Mouse (Mus musculus) G1E (cell line): ENCODE measurements around the gene Pi4k2a. TPM values are rescaled to one million over a fixed set of nuclear protein-coding genes. Genes with fewer than 3 reads are reported as not detected.

Experiments used
- ATAC-seq: 2 replicates; pipeline ENCODE4 v1.8.0; 2016; ENCODE audit warnings: mild to moderate bottlenecking; ENCODE audit not compliant: insufficient number of reproducible peaks, poor library complexity, low FRiP score, severe bottlenecking; ENCODE audit errors: extremely low read depth
- DNase-seq: peaks from one replicate; pipeline ENCODE4 v3.0.0; 2012; ENCODE audit warnings: low spot score
- H3K27me3 ChIP-seq: 2 replicates; pipeline ENCODE4 v1.6.1; 2012; ENCODE audit warnings: mild to moderate bottlenecking, low read length, inconsistent platforms; ENCODE audit not compliant: insufficient read depth
- H3K36me3 ChIP-seq: replicated peaks from 2 replicates; pipeline ENCODE3; 2012; ENCODE audit warnings: mild to moderate bottlenecking, inconsistent platforms
- H3K4me1 ChIP-seq: 2 replicates; pipeline ENCODE4 v1.6.1; 2012; ENCODE audit warnings: low read depth, low read length, inconsistent platforms, mixed read lengths; ENCODE audit not compliant: insufficient read depth
- H3K4me3 ChIP-seq: 2 replicates; pipeline ENCODE4 v1.5.1; 2012; ENCODE audit warnings: low read depth, mild to moderate bottlenecking, inconsistent platforms, low read length, moderate library complexity, mixed read lengths
- H3K9me3 ChIP-seq: replicated peaks from 2 replicates; pipeline ENCODE4 v1.6.1; 2012; ENCODE audit warnings: inconsistent platforms
- CTCF ChIP-seq: IDR thresholded peaks from 2 replicates; pipeline ENCODE4 v1.5.1; 2012; ENCODE audit warnings: low read depth, low read length, inconsistent platforms, mixed read lengths
- GATA1 ChIP-seq: IDR thresholded peaks from 2 replicates; pipeline ENCODE4 v1.6.1; 2012; ENCODE audit warnings: borderline replicate concordance, low read length, inconsistent platforms, mixed read lengths
- GATA2 ChIP-seq: IDR thresholded peaks from 2 replicates; pipeline ENCODE4 v1.6.1; 2012; ENCODE audit warnings: low read depth, low read length, inconsistent platforms, borderline replicate concordance
- POLR2AphosphoS5 ChIP-seq: IDR thresholded peaks from 2 replicates; pipeline ENCODE4 v1.6.1; 2012; ENCODE audit warnings: low read depth, low read length, inconsistent platforms; ENCODE audit not compliant: insufficient replicate concordance
- TAL1 ChIP-seq: conservative IDR thresholded peaks from 2 replicates; pipeline ENCODE4 v1.6.1; 2012; ENCODE audit warnings: low read depth, low read length, inconsistent platforms, mixed read lengths
- polyA plus RNA-seq: library from polyadenylated mRNA; stranded (reverse); fragments of >175 nt; gene quantifications from 2 replicates; pipeline ENCODE4 v1.2.3, GENCODE M21; 2012
- total RNA-seq, 2 experiments: library from RNA; stranded (forward) in 1 of 2; stranded (reverse) in 1 of 2; fragments of 200-1000 nt in 1 of 2; fragments of >200 nt in 1 of 2; fragmentation: Nextera tagmentation in 1 of 2; gene quantifications; 2 replicates each; pipeline ENCODE4 v1.2.3; 2014 to 2017

The Pi4k2a gene
- total and polyA plus RNA-seq, 3 experiments, result 5.5 to 14.5 (median 10.7) TPM

GRCm38 (mm10) chr19:42054255-42054654 is 36.0 kb upstream of the Pi4k2a start:
- Histone ChIP-seq H3K4me1 (no peaks in the 10 kb centered on the region), H3K27me3 (peaks cover 23% of the 10 kb centered on the region), H3K36me3 (no peaks in the 10 kb centered on the region), H3K9me3 (no peaks in the 10 kb centered on the region), H3K4me3 (no peak overlapping the region)
- TF ChIP-seq CTCF, result no peak
- TF ChIP-seq GATA2, result no peak
- no peak for TF ChIP-seq TAL1
- no peak for TF ChIP-seq POLR2AphosphoS5
- TF ChIP-seq GATA1, result no peak
- no peak for DNase-seq
- ATAC-seq, result no peak

- Histone ChIP-seq H3K4me3 (no peak overlapping the region), H3K27me3 (peaks cover 32% of the 10 kb centered on the region), H3K4me1 (no peaks in the 10 kb centered on the region), H3K9me3 (no peaks in the 10 kb centered on the region), H3K36me3 (no peaks in the 10 kb centered on the region)
- DNase-seq (no peak), ATAC-seq (no peak)
- TF ChIP-seq CTCF (no peak), GATA1 (no peak), TAL1 (no peak), GATA2 (no peak), POLR2AphosphoS5 (no peak)
These were observed 34.4 kb upstream of the Pi4k2a start for GRCm38 (mm10) chr19:42055881-42056280.

DNA sequence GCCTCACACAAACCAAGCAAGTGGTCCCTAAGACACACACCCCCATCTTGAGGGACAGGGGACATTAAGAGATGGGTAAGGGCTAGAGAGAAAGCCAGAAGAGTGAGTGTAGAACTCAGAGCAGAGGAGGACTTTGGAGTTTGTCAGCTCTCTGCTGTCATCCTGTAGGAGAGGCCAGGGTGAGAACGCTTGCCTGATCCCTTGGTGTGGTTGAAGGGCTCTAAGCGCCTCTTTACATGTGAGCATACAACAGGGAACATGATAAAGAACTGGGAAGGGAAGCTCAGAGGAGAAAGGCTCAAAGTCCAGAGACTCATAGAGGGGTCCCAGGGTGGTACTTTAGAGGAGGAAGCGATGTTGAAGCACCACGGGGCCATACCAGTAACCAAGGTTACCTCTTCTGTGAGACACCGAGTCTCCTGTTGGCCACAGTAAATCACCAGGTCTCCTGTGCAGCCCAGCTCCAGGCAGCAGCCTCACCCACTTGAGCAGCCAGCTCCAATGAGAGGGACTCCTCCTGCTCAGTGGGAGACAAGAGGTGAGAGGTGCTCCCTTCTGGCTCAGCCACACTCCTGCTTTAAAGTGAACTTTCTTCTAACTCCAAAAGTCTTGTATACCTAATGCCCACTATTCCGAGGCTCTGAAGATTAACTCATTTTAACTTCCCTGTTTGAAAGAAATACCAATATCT is 33.4 kb upstream of the Pi4k2a start:
- H3K4me1 ChIP-seq, result no peaks in the 10 kb centered on the region
- DNase-seq, result no peak
- H3K4me3 ChIP-seq, result no peak overlapping the region
- TF ChIP-seq TAL1 (no peak), POLR2AphosphoS5 (no peak), GATA1 (no peak), CTCF (no peak), GATA2 (no peak)
- no peak for ATAC-seq
- no peaks in the 10 kb centered on the region for H3K36me3 ChIP-seq
- H3K27me3 ChIP-seq, result peaks cover 36% of the 10 kb centered on the region
- H3K9me3 ChIP-seq, result no peaks in the 10 kb centered on the region

DNA sequence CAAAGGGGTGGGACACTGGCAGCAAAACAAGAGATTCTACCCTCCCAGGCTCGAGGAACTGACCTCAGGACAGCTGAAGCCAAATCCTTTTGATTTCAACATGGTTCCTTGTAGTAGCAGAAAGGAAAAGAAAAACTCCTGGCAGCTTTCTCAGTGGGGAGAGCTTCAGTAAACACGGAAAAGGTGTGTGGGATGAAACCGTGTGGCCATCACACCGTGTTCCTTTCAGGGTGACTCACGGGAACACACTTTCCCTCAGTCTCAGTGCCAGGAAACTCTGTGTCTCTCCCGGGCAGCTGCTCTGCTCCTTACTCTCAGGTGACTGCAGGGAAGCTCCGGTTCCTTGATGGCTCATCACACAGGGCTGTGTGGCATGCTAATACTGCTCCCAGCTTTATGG is 31.8 kb upstream of the Pi4k2a start:
- Histone ChIP-seq H3K4me1 (no peaks in the 10 kb centered on the region), H3K4me3 (no peak overlapping the region), H3K9me3 (no peaks in the 10 kb centered on the region), H3K27me3 (peaks cover 35% of the 10 kb centered on the region), H3K36me3 (no peaks in the 10 kb centered on the region)
- no peak for TF ChIP-seq GATA1
- TF ChIP-seq CTCF, result no peak
- TF ChIP-seq GATA2, result no peak
- TF ChIP-seq TAL1, result no peak
- TF ChIP-seq POLR2AphosphoS5, result no peak
- DNase-seq (no peak), ATAC-seq (no peak)

DNA sequence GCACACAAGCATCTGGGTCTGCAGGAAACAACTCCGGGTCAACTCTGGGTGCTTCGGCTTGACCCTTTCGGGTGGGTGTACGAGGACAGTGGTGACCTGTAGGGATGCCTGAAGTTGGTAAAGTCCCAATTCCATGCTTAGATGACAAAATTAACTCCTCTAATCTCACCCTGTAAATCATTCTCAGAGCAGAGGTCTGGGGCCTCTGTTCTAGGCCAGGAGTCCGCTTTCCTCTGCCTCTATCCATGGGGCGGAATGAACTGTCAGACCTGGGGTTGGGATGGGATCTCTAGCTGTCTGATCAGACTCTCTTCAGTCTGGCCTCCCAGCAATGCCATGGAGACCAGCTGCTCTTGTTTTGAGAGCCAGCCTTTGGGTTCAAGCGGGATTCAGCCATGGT is 28.8 kb upstream of the Pi4k2a start:
- no peak for DNase-seq
- H3K36me3 ChIP-seq, result no peaks in the 10 kb centered on the region
- no peaks in the 10 kb centered on the region for H3K9me3 ChIP-seq
- no peak overlapping the region for H3K4me3 ChIP-seq
- H3K4me1 ChIP-seq, result no peaks in the 10 kb centered on the region
- TF ChIP-seq GATA2, result no peak
- no peak for TF ChIP-seq CTCF
- H3K27me3 ChIP-seq, result peaks cover 34% of the 10 kb centered on the region
- no peak for ATAC-seq

DNA sequence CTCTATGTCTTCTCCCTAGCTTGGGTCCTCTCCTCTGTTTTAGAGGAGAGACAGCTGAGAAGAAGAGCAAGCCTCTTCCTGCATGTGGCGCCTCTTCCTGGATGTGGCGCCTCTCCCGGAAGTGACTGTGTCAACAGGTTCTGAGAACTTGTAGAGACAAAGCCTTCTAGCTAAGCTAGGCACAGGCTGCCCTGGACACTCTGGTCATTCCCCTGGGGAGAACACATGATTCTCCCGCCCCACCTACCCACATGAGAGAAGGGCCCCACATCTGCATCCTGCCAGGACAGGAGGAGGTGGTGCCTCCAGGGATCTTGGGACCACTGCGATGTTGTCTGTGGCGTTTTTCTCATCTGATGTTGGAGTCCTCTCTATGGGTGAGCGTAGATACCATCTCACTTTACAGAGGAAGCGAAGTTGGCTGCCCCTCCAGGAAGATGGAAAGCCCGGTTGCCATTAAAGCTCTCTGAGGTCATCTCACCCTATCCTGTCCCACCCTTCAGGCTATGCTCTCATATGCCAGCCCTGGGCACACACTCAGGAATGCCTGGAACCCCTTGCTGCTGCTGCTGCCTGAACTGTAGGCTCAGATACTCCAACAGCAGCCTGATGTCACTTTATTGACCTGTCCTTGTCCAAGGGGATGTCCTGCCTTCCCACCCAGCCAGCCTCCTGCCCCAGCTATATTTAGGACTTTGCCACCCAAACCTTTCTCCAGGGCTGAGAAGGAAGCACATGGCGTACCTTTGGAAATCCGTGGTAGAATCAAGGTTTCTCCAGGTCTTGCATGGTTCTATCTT is 21.6 kb upstream of the Pi4k2a start:
- Histone ChIP-seq H3K4me3 (no peak overlapping the region), H3K27me3 (peaks cover 15% of the 10 kb centered on the region; the same call in 1 of the 2 replicates), H3K9me3 (no peaks in the 10 kb centered on the region), H3K36me3 (no peaks in the 10 kb centered on the region), H3K4me1 (no peaks in the 10 kb centered on the region)
- no peak for TF ChIP-seq POLR2AphosphoS5
- no peak for TF ChIP-seq GATA1
- no peak for TF ChIP-seq TAL1
- no peak for TF ChIP-seq GATA2
- no peak for TF ChIP-seq CTCF
- DNase-seq, result no peak
- ATAC-seq, result no peak

DNA sequence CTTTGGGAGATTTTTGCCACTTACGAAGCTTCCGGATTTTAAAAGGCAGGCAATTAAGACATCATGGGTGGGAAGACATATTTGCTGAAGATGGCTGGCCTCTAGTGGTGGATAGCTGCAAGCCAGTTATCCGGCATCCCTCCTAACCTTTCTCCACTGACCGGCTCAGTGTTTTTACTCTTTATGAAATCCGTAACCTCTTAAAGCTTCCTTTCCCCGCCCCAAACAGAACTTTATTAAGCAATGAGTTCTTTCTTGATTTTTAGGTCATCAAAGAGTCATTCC is 21.1 kb upstream of the Pi4k2a start:
- no peaks in the 10 kb centered on the region for H3K4me1 ChIP-seq
- TF ChIP-seq GATA2, result no peak
- peaks cover 15% of the 10 kb centered on the region; the same call in 1 of the 2 replicates for H3K27me3 ChIP-seq
- H3K36me3 ChIP-seq, result no peaks in the 10 kb centered on the region
- H3K4me3 ChIP-seq, result no peak overlapping the region
- DNase-seq (no peak), ATAC-seq (no peak)
- H3K9me3 ChIP-seq, result no peaks in the 10 kb centered on the region
